Mouse (Mus musculus) midbrain, embryonic 14.5 days (tissue): ENCODE measurements at regions not wholly inside any gene's neighbourhood (a gene's known extent, or its start where the extent isn't known, plus 50 kb on each side); places are given as distances from the start of the nearest gene placed in this dataset.

Source experiments
- ATAC-seq: fragments of 200-750 bp; cut with Nextera tagmentation; 2 replicates; pipeline ENCODE4 v1.8.0; 2017; ENCODE audit warnings: moderate number of reproducible peaks, moderate library complexity; ENCODE audit not compliant: low FRiP score, low TSS enrichment
- DNase-seq: peaks from one replicate; pipeline ENCODE4 v3.0.0-alpha.2; 2015
- H3K27ac ChIP-seq: fragments of 300-500 bp; sonication (generic); replicated peaks from 2 replicates; pipeline ENCODE4 v1.5.1; 2014; ENCODE audit warnings: mild to moderate bottlenecking, low read depth, low read length, moderate library complexity
- H3K27me3 ChIP-seq: fragments of 300-500 bp; sonication (generic); 2 replicates; pipeline ENCODE4 v1.6.1; 2014; ENCODE audit warnings: low read length, control low read depth, mixed read lengths; ENCODE audit not compliant: control insufficient read depth, insufficient read depth
- H3K36me3 ChIP-seq: fragments of 300-500 bp; sonication (generic); 2 replicates; pipeline ENCODE4 v1.6.1; 2014; ENCODE audit warnings: low read length, control low read depth; ENCODE audit not compliant: control insufficient read depth, insufficient read depth
- H3K4me1 ChIP-seq: fragments of 300-500 bp; sonication (generic); 2 replicates; pipeline ENCODE4 v1.6.1; 2014; ENCODE audit warnings: mild to moderate bottlenecking, antibody characterized with exemption, low read length, control low read depth; ENCODE audit not compliant: control insufficient read depth, insufficient read depth
- H3K4me2 ChIP-seq: fragments of 300-500 bp; sonication (generic); 2 replicates; pipeline ENCODE4 v1.6.1; 2014; ENCODE audit warnings: mild to moderate bottlenecking, low read length, moderate library complexity
- H3K4me3 ChIP-seq: fragments of 300-500 bp; sonication (generic); replicated peaks from 2 replicates; pipeline ENCODE4 v1.5.1; 2014; ENCODE audit warnings: low read depth, low read length
- H3K9ac ChIP-seq: fragments of 300-500 bp; sonication (generic); replicated peaks from 2 replicates; pipeline ENCODE4 v1.6.1; 2014; ENCODE audit warnings: mild to moderate bottlenecking, low read length, moderate library complexity
- H3K9me3 ChIP-seq: fragments of 300-500 bp; sonication (generic); 2 replicates; pipeline ENCODE4 v1.6.1; 2016; ENCODE audit warnings: low read length, control low read depth, mixed read lengths; ENCODE audit not compliant: control insufficient read depth
- WGBS: fragments of 180-500 bp; shearing (Covaris S2); extraction: QIAGEN DNeasy Blood & Tissue Kit; methylation state at CpG from one replicate; pipeline ENCODE4 v1.1.7; 2014; 5-methylcytosine and 5-hydroxymethylcytosine counted together

GRCm38 (mm10) chr11:24925135-24925534 lies 847.3 kb downstream of the Bcl11a start:
- ATAC-seq: no peak
- Histone ChIP-seq H3K36me3 (no peaks in the 10 kb centered on the region), H3K9me3 (no peaks in the 10 kb centered on the region), H3K9ac (no peak overlapping the region), H3K4me2 (no peak overlapping the region), H3K27ac (no peak overlapping the region), H3K4me3 (no peak overlapping the region), H3K27me3 (no peaks in the 10 kb centered on the region), H3K4me1 (no peaks in the 10 kb centered on the region)
- no peak for DNase-seq

DNA sequence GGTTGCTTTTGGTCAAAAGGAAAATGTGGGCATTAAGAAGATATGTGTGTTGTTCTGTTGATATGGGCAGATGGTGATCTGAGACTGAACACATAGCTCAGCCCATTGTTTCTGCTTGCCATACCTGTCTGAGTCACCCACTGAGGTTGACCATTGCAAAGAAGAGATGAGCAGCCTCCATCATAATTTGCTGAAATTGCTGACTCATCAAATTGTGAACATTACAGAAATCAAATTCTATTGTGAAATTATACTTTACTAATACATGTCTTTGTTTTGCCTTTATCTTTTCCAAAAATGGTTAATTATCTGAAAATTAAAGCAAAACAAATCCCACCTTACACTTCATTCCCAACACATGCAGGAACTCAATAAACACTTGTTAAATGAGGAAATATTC lies 865.8 kb downstream of the Bcl11a start:
- Histone ChIP-seq H3K4me3 (no peak overlapping the region), H3K4me1 (no peaks in the 10 kb centered on the region), H3K4me2 (no peak overlapping the region), H3K36me3 (no peaks in the 10 kb centered on the region), H3K9ac (no peak overlapping the region), H3K27ac (no peak overlapping the region), H3K27me3 (no peaks in the 10 kb centered on the region), H3K9me3 (no peaks in the 10 kb centered on the region)
- DNase-seq (no peak), ATAC-seq (no peak)

- Histone ChIP-seq H3K27ac (no peak overlapping the region), H3K4me3 (no peak overlapping the region), H3K9me3 (no peaks in the 10 kb centered on the region), H3K27me3 (no peaks in the 10 kb centered on the region), H3K4me2 (no peak overlapping the region), H3K9ac (no peak overlapping the region), H3K4me1 (no peaks in the 10 kb centered on the region), H3K36me3 (no peaks in the 10 kb centered on the region)
- whole genome bisulfite sequencing: 43% methylated on average over 1 of the region's 1 CpGs
- ATAC-seq (no peak), DNase-seq (no peak)
These were observed 873.3 kb downstream of the Bcl11a start for GRCm38 (mm10) chr11:24951161-24951560.

DNA sequence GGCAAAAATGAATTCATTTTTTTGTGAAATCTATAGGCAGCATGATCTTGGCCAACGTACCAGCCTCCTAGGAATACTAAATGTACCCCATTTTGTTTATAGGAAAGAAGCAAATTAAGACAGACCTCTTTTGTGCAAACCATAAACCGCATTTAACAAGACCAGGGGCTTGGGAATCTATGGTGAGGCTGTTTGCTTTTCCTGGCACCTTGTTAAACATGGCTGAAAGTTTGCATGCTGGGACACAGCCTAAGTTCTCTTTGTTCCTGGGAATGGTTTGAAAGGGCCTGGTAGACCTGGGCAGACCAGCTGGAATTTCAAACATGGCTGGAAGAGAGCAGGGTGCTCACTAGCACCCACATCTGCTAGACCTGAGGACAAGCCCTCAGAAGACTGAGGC lies 894.5 kb downstream of the Bcl11a start:
- no peaks in the 10 kb centered on the region for H3K9me3 ChIP-seq
- no peak overlapping the region for H3K4me2 ChIP-seq
- H3K4me1 ChIP-seq: no peaks in the 10 kb centered on the region
- DNase-seq: no peak
- H3K27ac ChIP-seq: no peak overlapping the region
- no peak overlapping the region for H3K9ac ChIP-seq
- no peak for ATAC-seq
- no peak overlapping the region for H3K4me3 ChIP-seq
- 89% methylated on average over 2 of the region's 2 CpGs for WGBS
- H3K36me3 ChIP-seq: no peaks in the 10 kb centered on the region
- no peaks in the 10 kb centered on the region for H3K27me3 ChIP-seq

GRCm38 (mm10) chr11:24980193-24980665 lies 902.4 kb downstream of the Bcl11a start:
- H3K27ac ChIP-seq: no peak overlapping the region
- no peak overlapping the region for H3K4me2 ChIP-seq
- H3K9me3 ChIP-seq: no peaks in the 10 kb centered on the region
- DNase-seq (peak; percentile 18), ATAC-seq (no peak)
- H3K4me1 ChIP-seq: peaks cover 10% of the 10 kb centered on the region; the same call in 1 of the 2 replicates
- H3K9ac ChIP-seq: no peak overlapping the region
- no peaks in the 10 kb centered on the region for H3K36me3 ChIP-seq
- H3K4me3 ChIP-seq: no peak overlapping the region
- WGBS: 74% methylated on average over 9 of the region's 9 CpGs
- no peaks in the 10 kb centered on the region for H3K27me3 ChIP-seq

GRCm38 (mm10) chr11:24983060-24983629 lies 905.3 kb downstream of the Bcl11a start:
- H3K4me1 ChIP-seq: peaks cover 10% of the 10 kb centered on the region; the same call in 1 of the 2 replicates
- 56% methylated on average over 10 of the region's 10 CpGs for WGBS
- no peaks in the 10 kb centered on the region for H3K27me3 ChIP-seq
- peak; percentile 46 for DNase-seq
- H3K9me3 ChIP-seq: no peaks in the 10 kb centered on the region
- peak; percentile 64 for ATAC-seq
- H3K4me3 ChIP-seq: no peak overlapping the region
- no peaks in the 10 kb centered on the region for H3K36me3 ChIP-seq
- H3K27ac ChIP-seq: peak overlapping the region; percentile 33; the same call in 1 of the 2 replicates
- no peak overlapping the region for H3K9ac ChIP-seq
- no peak overlapping the region for H3K4me2 ChIP-seq

- no peaks in the 10 kb centered on the region for H3K9me3 ChIP-seq
- H3K36me3 ChIP-seq: no peaks in the 10 kb centered on the region
- no peak overlapping the region for H3K4me3 ChIP-seq
- H3K27me3 ChIP-seq: no peaks in the 10 kb centered on the region
- H3K9ac ChIP-seq: no peak overlapping the region
- no peak overlapping the region for H3K4me2 ChIP-seq
- DNase-seq (peak; percentile 9), ATAC-seq (no peak)
- H3K4me1 ChIP-seq: no peaks in the 10 kb centered on the region
- H3K27ac ChIP-seq: no peak overlapping the region
- 31% methylated on average over 5 of the region's 5 CpGs for WGBS
These were observed 927.6 kb downstream of the Bcl11a start for GRCm38 (mm10) chr11:25005491-25005890.

GRCm38 (mm10) chr11:25026786-25027185 lies 948.9 kb downstream of the Bcl11a start:
- WGBS: 79% methylated on average over 4 of the region's 4 CpGs
- Histone ChIP-seq H3K4me1 (no peaks in the 10 kb centered on the region), H3K4me2 (no peak overlapping the region), H3K27ac (no peak overlapping the region), H3K27me3 (no peaks in the 10 kb centered on the region), H3K36me3 (no peaks in the 10 kb centered on the region), H3K4me3 (no peak overlapping the region), H3K9me3 (no peaks in the 10 kb centered on the region), H3K9ac (no peak overlapping the region)
- DNase-seq (no peak), ATAC-seq (no peak)

DNA sequence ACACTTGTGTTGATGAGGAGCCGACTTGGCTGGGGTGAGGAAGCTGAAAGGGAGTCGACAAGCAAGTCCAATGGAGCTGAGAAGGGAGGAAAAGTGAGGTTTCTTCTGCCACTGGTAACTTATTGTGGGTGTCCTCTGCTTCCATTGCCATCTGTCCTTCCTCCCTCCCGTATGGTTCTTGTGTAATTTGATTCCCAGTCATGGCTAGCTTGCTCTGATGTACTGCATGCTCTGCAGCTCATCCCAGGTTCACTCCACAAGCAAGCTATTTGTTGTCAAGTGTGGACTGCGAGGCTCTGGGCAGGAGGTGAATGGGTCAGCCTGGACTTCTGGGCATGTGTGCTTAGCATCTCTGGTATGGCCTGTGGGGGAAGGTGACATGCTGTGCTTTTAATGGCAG lies 963.1 kb downstream of the Bcl11a start:
- H3K4me3 ChIP-seq: no peak overlapping the region
- no peak overlapping the region for H3K9ac ChIP-seq
- H3K9me3 ChIP-seq: no peaks in the 10 kb centered on the region
- H3K36me3 ChIP-seq: no peaks in the 10 kb centered on the region
- no peaks in the 10 kb centered on the region for H3K4me1 ChIP-seq
- 49% methylated on average over 4 of the region's 4 CpGs for WGBS
- ATAC-seq: no peak
- H3K4me2 ChIP-seq: no peak overlapping the region
- H3K27ac ChIP-seq: no peak overlapping the region
- no peak for DNase-seq
- H3K27me3 ChIP-seq: no peaks in the 10 kb centered on the region
